Mouse (Mus musculus): ENCODE data around the gene Rap1b. TPM values are rescaled to one million over a fixed set of nuclear protein-coding genes. Genes with fewer than 3 reads are reported as not detected.

Rap1b gene
- 41.9 TPM for polyA plus RNA-seq (2017; shearing (Covaris generic))

GRCm38 (mm10) chr10:117845597-117846259, at the start of gene Rap1b:
Rap1b (minus strand) TSS chr10:117846035.

GRCm38 (mm10) chr10:117792141-117793091, 53.4 kb downstream of the Rap1b start, which contains the start of gene Nup107:
Nup107 (minus strand) TSS chr10:117792705.

Other genes starting within 250 kb of the Rap1b start
- gene Cpm, start 216.5 kb downstream of the Rap1b start, polyA plus RNA-seq (2017; shearing (Covaris generic)): 80.4 TPM
- 84.4 TPM for gene Mdm2, start 135.3 kb downstream of the Rap1b start, polyA plus RNA-seq (2017; shearing (Covaris generic))
- gene Slc35e3, start 99.7 kb downstream of the Rap1b start, polyA plus RNA-seq (2017; shearing (Covaris generic)): 0.74 TPM
- 64.8 TPM for gene Nup107, start 53.3 kb downstream of the Rap1b start, polyA plus RNA-seq (2017; shearing (Covaris generic))

Data from CD4-positive, CD25-positive, alpha-beta regulatory T cell, adult 9 weeks (primary cell).